Mouse (Mus musculus) thymus, postnatal 10 days (tissue): ENCODE results near the gene Olfr378.

Experiments used
- DNase-seq, 2 experiments: peaks; one replicate each; pipeline ENCODE4 v3.0.0; 2021; ENCODE audit warnings: low spot score in 2 of 2

The Olfr378 gene

DNA sequence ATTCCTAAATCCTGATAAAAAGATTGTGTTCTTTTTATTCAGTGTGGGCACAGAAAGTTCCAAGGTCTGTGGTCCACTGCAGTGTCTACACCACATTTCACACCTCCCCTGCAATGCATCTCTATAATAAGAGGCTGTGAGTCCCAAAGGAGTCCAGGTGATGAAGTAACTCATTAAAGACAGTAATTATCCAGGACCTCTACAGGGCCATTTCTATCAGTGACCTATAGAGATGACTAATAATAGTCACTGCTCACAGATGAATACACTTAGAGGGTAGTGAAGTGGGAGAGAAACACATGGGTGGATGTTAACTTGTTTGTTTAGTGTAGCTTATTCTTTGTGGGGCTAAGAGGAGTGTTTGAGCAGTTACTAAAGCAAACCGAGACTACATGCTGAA is at the start of gene Olfr378:
Olfr378 (minus strand) TSS at position 101 of the 400 bp plus-strand sequence.
- no peak for DNase-seq

DNA sequence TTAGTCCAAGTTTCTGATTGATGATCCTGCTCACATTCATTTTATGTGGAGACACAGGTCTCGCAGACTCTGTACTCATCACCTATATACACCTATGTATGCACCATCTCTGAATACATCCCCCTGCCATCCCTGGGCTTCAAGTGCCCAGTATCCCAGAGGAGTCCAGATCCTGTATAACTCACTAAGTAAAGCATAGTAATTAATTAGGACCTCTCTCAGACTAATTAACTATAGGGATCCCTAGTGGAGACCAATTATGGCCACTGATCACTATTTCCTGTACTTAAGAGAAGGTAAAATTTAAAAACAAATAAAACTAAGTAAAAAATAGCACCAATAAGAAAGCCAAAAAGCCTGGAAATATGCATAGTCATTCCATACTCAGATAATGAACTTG is 29.1 kb upstream of the Olfr378 start, which contains the start of gene Olfr380:
Olfr380 (minus strand) TSS at position 101 of the 400 bp plus-strand sequence.
- no peak for DNase-seq

DNA sequence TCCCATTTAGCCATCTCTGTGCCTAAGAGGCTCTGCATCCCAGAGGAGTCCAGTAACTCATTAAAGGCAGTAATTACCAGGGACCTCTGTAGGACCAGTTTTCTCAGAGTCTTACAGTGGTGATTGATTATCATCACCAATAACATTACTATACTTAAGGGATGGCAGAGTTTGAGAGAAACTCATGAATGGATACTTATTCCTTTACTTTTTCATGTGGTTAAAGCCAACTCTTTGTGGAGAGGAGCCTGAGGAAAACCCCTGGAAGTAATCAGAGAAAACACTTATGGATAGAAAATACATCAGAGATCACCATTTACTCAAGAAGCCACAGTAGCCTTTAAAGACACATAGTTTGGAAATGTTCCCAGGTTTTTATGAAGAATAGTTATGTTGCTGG is 28.8 kb downstream of the Olfr378 start, which contains the start of gene Olfr1:
Olfr1 (minus strand) TSS at position 101 of the 400 bp plus-strand sequence.
- no peak for DNase-seq

DNA sequence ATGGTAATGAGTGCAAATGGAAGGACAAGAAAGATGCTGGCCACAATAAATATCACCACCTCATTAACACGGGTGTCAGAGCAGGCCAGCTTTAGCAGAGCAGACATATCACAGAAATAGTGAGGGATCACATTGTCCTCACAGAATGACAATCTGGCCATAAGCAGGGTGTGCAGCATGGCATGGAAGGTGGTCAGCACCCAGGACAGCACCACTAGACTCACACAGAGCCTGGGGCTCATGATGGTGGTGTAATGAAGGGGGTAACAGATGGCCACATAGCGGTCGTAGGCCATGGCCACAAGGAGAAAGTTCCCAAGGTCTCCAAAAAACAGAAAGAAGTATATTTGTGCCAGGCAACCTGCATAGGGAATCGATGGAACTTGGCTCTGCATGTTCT is 32.9 kb downstream of the Olfr378 start:
- DNase-seq = no peak
